Mouse (Mus musculus) lung, embryonic 16.5 days (tissue): Measurements from ENCODE around the gene Clnk. TPM values are rescaled to one million over a fixed set of nuclear protein-coding genes. Genes with fewer than 3 reads are reported as not detected.
A peak's percentile ranks its signal among the peaks of the same experiment; 100 is the strongest.

Experiments used
- ATAC-seq: fragments of 200-750 bp; cut with Nextera tagmentation; 2 replicates; pipeline ENCODE4 v1.8.0; 2017; ENCODE audit warnings: low read depth, mild to moderate bottlenecking, moderate library complexity
- H3K27ac ChIP-seq: fragments of 300-500 bp; sonication (generic); 2 replicates; pipeline ENCODE4 v1.5.1; 2014; ENCODE audit warnings: mild to moderate bottlenecking, control low read depth, low read length
- H3K27me3 ChIP-seq: fragments of 300-500 bp; sonication (generic); 2 replicates; pipeline ENCODE4 v1.6.1; 2014; ENCODE audit warnings: low read depth, low read length, mixed read lengths; ENCODE audit not compliant: control insufficient read depth, insufficient read depth
- H3K36me3 ChIP-seq: fragments of 300-500 bp; sonication (generic); 2 replicates; pipeline ENCODE4 v1.6.1; 2014; ENCODE audit warnings: low read length; ENCODE audit not compliant: control insufficient read depth, insufficient read depth
- H3K4me1 ChIP-seq: fragments of 300-500 bp; sonication (generic); replicated peaks from 2 replicates; pipeline ENCODE4 v1.6.1; 2014; ENCODE audit warnings: low read length, mixed read lengths; ENCODE audit not compliant: control insufficient read depth, insufficient read depth
- H3K4me2 ChIP-seq: fragments of 300-500 bp; sonication (generic); 2 replicates; pipeline ENCODE4 v1.6.1; 2014; ENCODE audit warnings: low read depth, low read length, control low read depth
- H3K4me3 ChIP-seq: fragments of 300-500 bp; sonication (generic); 2 replicates; pipeline ENCODE4 v1.5.1; 2014; ENCODE audit warnings: mild to moderate bottlenecking, low read length, control low read depth
- H3K9ac ChIP-seq: fragments of 300-500 bp; sonication (generic); 2 replicates; pipeline ENCODE4 v1.6.1; 2014; ENCODE audit warnings: low read length, control low read depth
- H3K9me3 ChIP-seq: fragments of 300-500 bp; sonication (generic); 2 replicates; pipeline ENCODE4 v1.6.1; 2016; ENCODE audit warnings: low read length; ENCODE audit not compliant: control insufficient read depth
- WGBS: fragments of 180-500 bp; shearing (Covaris S2); extraction: QIAGEN DNeasy Blood & Tissue Kit; methylation state at CpG from one replicate; pipeline ENCODE4 v1.1.7; 2014; 5-methylcytosine and 5-hydroxymethylcytosine counted together
- polyA plus RNA-seq: library from polyadenylated mRNA; unstranded; fragments of >200 nt; fragmentation: Nextera tagmentation; extraction: Ambion mirVana; gene quantifications from 2 replicates; pipeline ENCODE4 v1.2.1, GENCODE M21; 2015

Clnk gene
- polyA plus RNA-seq, 1 experiment from 2014 or later = not detected

GRCm38 (mm10) chr5:38824132-38824965 is 52.3 kb downstream of the Clnk start:
- 61% methylated on average over 14 of the region's 14 CpGs for WGBS
- no peaks in the 10 kb centered on the region for H3K9me3 ChIP-seq
- no peak for ATAC-seq
- no peaks in the 10 kb centered on the region for H3K36me3 ChIP-seq
- no peak overlapping the region for H3K4me3 ChIP-seq
- no peaks in the 10 kb centered on the region for H3K27me3 ChIP-seq
- no peak overlapping the region for H3K9ac ChIP-seq
- H3K4me1 ChIP-seq = no peaks in the 10 kb centered on the region
- no peak overlapping the region for H3K27ac ChIP-seq
- no peak overlapping the region for H3K4me2 ChIP-seq

DNA sequence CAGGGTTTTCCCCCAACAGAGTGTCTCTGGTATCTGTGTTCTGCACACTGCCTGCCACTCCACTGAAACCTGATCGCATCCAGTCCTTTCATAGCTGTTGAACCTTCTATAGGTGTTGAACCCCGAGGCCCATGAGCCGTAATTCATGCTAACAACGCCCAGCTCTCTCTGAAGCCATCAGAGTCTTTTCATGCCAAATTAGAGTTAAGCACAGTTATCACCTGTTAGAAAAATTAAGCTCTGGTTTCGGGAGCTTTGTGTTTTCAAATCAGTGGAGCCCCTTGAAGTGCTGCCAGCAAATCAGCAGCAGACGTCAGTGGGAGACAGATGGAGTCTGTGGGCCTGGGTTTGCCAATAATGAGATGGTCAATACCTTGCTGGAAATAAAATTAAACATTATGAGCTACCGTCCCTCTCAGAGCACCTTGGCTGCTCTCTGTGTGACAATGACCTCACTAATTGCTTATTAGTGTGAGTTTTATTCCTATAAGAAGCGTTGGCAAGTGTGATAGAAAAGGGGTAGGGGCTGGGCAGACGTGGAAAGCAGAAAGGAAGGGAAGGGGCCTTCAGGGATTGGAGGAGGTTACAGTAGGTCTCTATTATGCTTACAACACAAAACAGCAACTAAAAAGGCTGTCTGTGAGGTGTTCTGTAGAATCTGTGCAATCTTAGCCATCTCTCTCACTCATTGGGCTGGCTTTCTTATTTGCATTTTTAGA is 63.1 kb downstream of the Clnk start:
- no peaks in the 10 kb centered on the region for H3K9me3 ChIP-seq
- H3K36me3 ChIP-seq = no peaks in the 10 kb centered on the region
- no peak overlapping the region for H3K4me3 ChIP-seq
- no peak for ATAC-seq
- no peak overlapping the region for H3K27ac ChIP-seq
- no peaks in the 10 kb centered on the region for H3K4me1 ChIP-seq
- WGBS = 50% methylated on average over 9 of the region's 9 CpGs
- H3K9ac ChIP-seq = no peak overlapping the region
- H3K27me3 ChIP-seq = no peaks in the 10 kb centered on the region
- H3K4me2 ChIP-seq = no peak overlapping the region

DNA sequence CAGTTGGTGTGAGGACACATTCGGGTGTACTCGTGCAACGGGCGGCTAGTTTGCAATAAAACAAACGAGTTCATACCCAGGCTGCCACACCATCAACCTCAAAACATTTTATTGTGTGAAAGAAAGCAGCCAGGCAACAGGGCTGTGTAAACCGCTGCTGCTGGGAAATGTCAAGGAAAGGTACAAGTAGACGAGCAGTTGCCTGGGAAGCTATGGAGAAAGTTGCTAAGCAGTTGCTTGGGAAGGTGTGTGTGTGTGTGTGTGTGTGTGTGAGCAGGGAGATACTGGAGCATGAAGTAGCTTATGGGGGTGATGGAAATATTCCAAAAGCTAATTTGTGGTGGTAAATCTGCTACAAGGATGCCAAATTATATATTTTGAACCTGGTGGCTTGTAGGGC is 63.7 kb downstream of the Clnk start:
- ATAC-seq = no peak
- WGBS = 74% methylated on average over 7 of the region's 7 CpGs

DNA sequence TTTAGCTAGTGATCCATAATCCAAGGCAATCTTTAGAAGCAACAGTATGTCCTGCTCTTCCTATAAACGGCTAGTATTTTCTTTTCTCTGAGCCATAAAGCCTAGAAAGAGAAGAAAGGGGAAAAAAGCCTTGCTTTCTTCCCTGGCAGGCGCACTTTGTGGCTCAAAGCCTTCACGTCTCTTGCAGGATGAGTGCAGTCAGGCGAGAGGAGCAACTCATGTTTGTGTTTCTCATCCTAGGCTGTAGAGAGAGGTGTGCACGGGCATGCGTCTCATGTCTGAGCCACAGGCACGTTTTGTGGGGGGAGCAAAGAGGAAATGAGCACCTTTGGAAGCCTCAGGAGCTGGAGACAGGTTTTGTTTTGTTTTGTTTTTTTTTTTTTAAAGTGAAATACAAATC is 64.2 kb downstream of the Clnk start:
- no peaks in the 10 kb centered on the region for H3K27me3 ChIP-seq
- no peak overlapping the region for H3K4me2 ChIP-seq
- H3K4me3 ChIP-seq = no peak overlapping the region
- no peaks in the 10 kb centered on the region for H3K9me3 ChIP-seq
- H3K36me3 ChIP-seq = no peaks in the 10 kb centered on the region
- no peak overlapping the region for H3K9ac ChIP-seq
- ATAC-seq = no peak
- H3K4me1 ChIP-seq = no peaks in the 10 kb centered on the region
- WGBS = 42% methylated on average over 7 of the region's 7 CpGs
- no peak overlapping the region for H3K27ac ChIP-seq

More for the DNA sequence above, 63.7 kb downstream of the Clnk start:
- no peaks in the 10 kb centered on the region for H3K36me3 ChIP-seq
- H3K4me3 ChIP-seq = no peak overlapping the region
- no peaks in the 10 kb centered on the region for H3K27me3 ChIP-seq
- H3K4me1 ChIP-seq = no peaks in the 10 kb centered on the region
- H3K4me2 ChIP-seq = no peak overlapping the region
- no peak overlapping the region for H3K9ac ChIP-seq
- no peak overlapping the region for H3K27ac ChIP-seq
- no peaks in the 10 kb centered on the region for H3K9me3 ChIP-seq

DNA sequence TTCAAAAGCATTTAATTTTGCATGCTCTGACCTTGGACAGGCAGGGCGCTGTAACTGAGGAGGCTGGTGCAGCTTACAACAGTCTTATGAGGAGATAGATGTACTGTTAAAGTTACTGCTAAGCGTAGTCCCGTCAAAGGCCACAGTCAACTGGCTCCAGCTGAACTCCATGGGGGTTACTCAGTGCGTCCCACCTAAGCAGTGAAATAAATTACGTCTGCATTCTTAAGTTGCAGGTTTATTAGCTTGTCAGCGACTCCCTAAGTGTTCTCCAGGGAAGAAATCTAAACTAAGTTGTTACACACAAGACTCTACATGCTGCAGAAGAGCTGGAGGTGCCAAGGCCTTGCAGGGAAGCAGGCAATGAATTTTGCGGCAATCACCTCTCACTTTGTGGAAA is 77.7 kb downstream of the Clnk start:
- 74% methylated on average over 7 of the region's 7 CpGs for WGBS
- no peaks in the 10 kb centered on the region for H3K4me1 ChIP-seq
- ATAC-seq = no peak
- no peaks in the 10 kb centered on the region for H3K36me3 ChIP-seq
- H3K27me3 ChIP-seq = no peaks in the 10 kb centered on the region
- H3K27ac ChIP-seq = no peak overlapping the region
- no peak overlapping the region for H3K9ac ChIP-seq
- H3K9me3 ChIP-seq = no peaks in the 10 kb centered on the region
- no peak overlapping the region for H3K4me3 ChIP-seq
- H3K4me2 ChIP-seq = no peak overlapping the region

- Histone ChIP-seq H3K4me1 (no peaks in the 10 kb centered on the region), H3K4me2 (no peak overlapping the region), H3K36me3 (no peaks in the 10 kb centered on the region), H3K9ac (no peak overlapping the region), H3K27ac (no peak overlapping the region), H3K9me3 (no peaks in the 10 kb centered on the region), H3K4me3 (no peak overlapping the region), H3K27me3 (no peaks in the 10 kb centered on the region)
- 58% methylated on average over 11 of the region's 11 CpGs for WGBS
- no peak for ATAC-seq
These were observed 81.5 kb downstream of the Clnk start for GRCm38 (mm10) chr5:38795139-38795538.

DNA sequence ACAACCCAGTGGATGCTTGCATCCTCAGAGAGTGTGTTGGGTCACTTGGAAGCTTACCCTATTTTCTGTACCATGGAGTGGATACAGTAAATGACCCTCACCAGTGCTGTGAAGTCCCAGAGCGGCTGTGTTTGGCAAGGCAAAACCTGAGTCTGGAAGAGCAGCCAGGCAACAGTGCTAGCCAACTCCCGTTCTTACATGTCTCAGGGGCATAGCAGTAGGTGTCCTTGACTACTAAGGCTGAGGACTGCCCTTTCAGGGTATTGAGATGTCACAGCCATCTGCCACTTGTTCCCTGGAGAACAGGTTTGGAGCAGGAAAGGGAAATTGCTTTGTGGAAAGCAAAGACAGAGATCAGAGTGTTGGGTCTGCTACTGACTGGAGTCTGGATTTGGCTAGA is 85.5 kb downstream of the Clnk start:
- no peak for ATAC-seq
- no peaks in the 10 kb centered on the region for H3K27me3 ChIP-seq
- 85% methylated on average over 2 of the region's 2 CpGs for WGBS

GRCm38 (mm10) chr5:38788820-38789219 is 87.8 kb downstream of the Clnk start:
- H3K27ac ChIP-seq = no peak overlapping the region
- 81% methylated on average over 5 of the region's 5 CpGs for WGBS
- H3K27me3 ChIP-seq = no peaks in the 10 kb centered on the region
- H3K4me3 ChIP-seq = no peak overlapping the region
- no peaks in the 10 kb centered on the region; the same call in 1 of the 2 replicates for H3K4me1 ChIP-seq
- no peaks in the 10 kb centered on the region for H3K9me3 ChIP-seq
- no peak overlapping the region for H3K9ac ChIP-seq
- no peaks in the 10 kb centered on the region for H3K36me3 ChIP-seq
- ATAC-seq = no peak
- no peak overlapping the region for H3K4me2 ChIP-seq

More for the DNA sequence above, 85.5 kb downstream of the Clnk start:
- Histone ChIP-seq H3K36me3 (no peaks in the 10 kb centered on the region), H3K9me3 (no peaks in the 10 kb centered on the region), H3K4me2 (no peak overlapping the region), H3K27ac (no peak overlapping the region), H3K9ac (no peak overlapping the region), H3K4me1 (no peaks in the 10 kb centered on the region; the same call in 1 of the 2 replicates), H3K4me3 (no peak overlapping the region)

DNA sequence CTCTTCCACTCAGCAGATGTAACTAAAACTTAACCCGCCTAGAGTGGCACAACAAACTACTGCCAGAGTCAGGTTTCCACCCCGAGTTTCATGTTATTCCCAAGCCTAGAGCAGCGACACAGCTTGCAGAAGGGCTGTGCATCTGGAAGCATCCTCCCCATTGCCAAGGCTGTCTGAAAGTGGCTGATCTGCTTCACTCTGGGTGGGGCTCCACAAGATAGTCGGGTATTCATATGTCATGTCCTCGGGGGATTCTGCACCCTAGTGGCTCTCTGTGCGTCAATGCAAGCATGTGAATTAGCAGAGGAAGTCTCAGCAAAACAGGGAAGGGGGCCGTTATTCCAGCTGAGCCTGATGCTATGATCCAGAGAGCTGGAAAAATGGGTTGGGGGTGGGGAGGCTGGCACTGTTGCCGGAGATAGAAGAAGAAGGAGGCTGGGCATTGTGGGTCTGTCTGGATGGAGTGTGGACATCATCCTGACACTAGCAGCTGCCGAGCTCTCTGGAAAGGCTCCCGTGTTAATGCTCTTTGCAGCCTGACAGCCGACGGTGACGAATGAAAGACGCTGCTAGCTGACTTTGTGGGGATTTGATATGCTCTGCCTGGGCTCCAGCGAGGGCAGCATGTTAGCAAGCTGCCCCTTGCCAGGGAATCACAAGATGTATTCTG is 88.6 kb downstream of the Clnk start:
- Histone ChIP-seq H3K4me2 (peak overlapping the region; percentile 3; the same call in 1 of the 2 replicates), H3K27me3 (no peaks in the 10 kb centered on the region), H3K4me3 (no peak overlapping the region), H3K9ac (no peak overlapping the region), H3K9me3 (no peaks in the 10 kb centered on the region), H3K27ac (no peak overlapping the region), H3K36me3 (no peaks in the 10 kb centered on the region), H3K4me1 (no peaks in the 10 kb centered on the region; the same call in 1 of the 2 replicates)
- WGBS = 25% methylated on average over 15 of the region's 15 CpGs
- ATAC-seq = no peak
